Mouse (Mus musculus): ENCODE measurements around the gene Man1b1.

The Man1b1 gene

DNA sequence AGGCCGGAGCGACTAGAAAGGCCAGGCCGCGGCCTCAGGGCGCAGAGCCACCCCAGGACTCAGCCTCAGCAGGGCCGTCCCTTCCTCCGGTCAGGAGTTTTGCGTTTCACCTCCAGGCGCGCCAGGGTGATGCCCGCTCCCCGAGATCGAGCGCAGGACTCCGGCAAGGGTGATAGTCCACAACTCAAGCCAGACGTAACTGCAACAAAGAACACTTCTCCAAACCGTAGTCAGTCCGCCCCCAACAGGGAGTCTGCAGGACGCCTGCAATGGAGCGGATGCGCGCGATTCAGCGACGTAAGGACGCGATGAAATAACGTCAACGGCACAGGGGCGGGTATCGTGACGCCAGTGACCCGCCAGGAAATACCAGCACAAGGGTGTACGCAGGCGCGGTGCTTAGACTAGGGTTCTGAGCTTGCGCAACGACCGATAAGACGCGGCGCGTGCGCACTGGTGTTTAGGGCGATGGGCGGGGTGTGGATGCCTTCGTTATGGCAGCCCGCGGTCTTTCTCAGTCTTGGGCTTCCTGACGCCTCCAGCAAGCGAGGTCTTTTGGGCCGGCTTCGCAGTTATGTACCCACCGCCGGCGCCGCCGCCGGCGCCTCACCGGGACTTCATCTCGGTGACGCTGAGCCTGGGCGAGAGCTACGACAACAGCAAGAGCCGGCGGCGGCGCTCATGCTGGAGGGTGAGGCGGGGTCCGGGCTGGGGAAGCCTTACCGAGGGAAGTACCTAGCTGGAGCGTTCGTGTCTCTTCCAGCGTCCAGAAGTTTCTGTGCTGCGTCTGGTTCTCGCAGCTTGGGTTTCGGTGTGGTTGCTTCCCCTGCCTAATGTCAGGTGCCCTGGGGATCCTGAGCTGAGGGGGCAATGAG lies at the start of gene Man1b1:
Gene Man1b1, plus strand, starts transcription at position 53 of the 875 bp plus-strand sequence.
- peak; percentile 100 for DNase-seq (ENCODE audit: low read depth, low spot score)

GRCm38 (mm10) chr2:25285551-25285950 lies 46.6 kb upstream of the Man1b1 start:
- no peak for DNase-seq (ENCODE audit: low read depth, low spot score)

DNA sequence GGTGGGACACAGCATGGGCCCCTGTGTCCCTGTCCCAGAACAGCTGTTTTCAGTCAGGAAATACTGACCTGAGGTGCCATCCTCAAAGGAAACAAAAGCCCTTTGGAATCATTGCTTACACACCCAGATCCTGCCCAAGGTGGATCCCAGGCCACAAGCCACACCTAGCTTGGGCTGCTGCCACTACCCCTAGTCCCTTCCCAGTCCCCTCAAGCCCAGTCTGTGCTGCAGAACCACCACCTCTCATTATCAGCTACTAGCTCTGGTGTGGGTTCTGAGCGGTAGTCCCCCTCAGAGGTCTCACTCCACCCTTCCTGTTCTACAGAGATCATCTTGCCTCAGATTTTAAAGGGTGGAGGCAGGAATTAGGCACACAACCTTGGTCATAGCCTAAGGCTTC lies 45.8 kb upstream of the Man1b1 start:
- DNase-seq (ENCODE audit: low read depth, low spot score) = no peak

DNA sequence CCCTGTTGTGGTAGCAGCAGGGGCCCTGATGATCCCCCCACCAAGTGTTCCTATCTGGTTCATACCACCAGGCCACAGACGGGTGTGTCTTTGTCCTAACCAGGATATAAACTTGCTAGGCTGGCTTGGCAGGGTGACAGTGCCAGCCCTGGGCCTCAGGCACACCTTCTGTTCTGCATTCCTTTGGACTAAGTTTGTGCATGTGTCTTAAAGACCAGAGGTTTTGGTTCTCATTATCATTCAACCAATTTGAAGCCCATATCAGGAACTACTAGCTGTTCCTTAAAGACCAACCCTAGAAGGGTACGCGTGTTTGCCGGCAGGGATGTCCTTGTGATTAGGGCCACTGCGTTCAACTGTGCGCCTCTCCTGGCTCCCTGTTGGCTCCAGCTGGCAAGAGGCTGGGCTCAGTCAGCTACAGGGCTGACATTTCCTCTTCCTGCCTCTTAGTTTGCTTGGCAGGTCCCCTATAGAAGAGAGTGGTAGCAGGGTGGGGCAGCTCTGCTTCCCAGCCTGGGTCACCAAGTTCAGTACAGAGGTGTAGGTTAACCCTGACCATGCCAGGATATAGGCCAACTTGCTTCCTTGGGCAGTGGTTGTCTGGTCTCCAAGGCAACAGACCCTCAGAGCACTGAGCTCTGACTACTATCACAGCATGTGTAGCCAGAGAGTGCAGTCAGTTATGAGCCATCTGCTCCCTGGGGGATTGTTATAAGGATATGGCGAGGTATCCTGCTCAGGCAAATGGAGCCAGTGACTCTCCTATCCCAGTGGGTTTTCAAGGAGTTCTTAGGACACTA lies 45.1 kb upstream of the Man1b1 start:
- DNase-seq (ENCODE audit: low read depth, low spot score) = no peak

DNA sequence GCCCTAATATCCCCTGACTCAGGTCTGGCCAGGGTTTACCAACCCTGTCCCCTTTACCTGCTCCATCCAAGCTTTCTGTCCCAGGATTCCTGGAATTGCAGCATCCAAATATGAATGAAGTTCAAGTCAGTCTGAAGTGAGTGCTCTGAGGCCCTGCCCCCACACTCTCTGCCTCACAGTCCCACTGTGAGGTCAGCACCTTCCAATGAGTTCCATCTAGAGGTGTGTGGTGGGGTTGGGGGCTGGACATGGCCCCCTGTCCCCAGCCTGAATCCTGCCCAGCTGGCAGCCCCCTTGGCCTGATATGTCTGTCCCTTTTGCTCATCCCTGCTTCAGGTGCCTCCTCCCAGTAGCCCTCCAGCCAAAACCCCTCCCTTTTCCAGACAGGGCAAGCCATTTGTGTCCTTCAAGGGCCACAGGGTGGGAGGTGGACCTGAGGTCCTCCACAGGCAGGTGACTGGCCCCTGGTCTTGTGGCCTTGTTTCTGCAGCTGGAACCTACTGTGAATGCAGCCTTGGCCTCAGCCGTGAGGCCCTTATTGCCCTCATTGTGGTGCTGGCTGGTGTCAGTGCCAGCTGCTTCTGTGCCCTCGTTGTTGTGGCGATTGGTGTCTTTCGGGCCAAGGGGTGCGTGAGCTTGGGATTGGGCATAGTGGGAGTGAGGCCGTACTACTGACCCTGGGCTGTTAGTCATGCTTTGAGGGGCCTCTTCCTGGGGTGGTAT lies 44.0 kb upstream of the Man1b1 start, which contains the start of gene Tmem210:
Gene Tmem210, plus strand, starts transcription at position 219 of the 723 bp plus-strand sequence.
- no peak for DNase-seq (ENCODE audit: low read depth, low spot score)

DNA sequence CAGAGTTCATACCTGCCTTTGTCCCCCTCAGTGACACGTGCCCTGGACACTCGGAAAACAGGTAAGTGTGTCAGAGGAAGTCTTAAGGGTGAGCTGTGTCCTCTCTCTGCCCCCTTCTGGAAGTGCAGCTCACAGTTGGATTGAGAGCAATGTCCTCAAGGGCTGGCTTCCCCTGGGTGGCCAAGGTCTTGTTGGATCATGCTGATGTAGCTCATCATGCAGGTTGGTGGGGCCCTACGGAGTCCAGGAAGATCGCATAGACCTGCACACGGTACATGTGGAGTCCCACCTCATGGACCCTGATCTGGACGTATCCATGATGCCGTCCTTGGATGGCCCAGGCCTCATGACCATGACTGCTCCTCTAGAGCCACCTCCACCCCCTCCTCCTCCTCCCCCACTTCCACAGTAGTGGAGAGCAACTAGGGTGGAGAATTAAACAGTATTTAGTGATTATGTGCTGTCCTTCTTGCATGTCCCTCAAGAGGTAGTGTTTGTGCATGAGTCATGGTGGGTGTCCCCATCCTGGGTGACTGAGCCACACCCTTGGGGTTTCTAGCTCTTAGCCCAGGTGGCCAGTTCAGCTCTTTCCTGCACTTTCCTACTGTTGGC lies 43.3 kb upstream of the Man1b1 start:
- no peak for DNase-seq (ENCODE audit: low read depth, low spot score)

- no peak for DNase-seq (ENCODE audit: low read depth, low spot score)
These were observed 42.5 kb upstream of the Man1b1 start, which contains the start of gene Lrrc26 for GRCm38 (mm10) chr2:25289651-25290050. TSS of gene Lrrc26 (plus strand) at chr2:25289915.

DNA sequence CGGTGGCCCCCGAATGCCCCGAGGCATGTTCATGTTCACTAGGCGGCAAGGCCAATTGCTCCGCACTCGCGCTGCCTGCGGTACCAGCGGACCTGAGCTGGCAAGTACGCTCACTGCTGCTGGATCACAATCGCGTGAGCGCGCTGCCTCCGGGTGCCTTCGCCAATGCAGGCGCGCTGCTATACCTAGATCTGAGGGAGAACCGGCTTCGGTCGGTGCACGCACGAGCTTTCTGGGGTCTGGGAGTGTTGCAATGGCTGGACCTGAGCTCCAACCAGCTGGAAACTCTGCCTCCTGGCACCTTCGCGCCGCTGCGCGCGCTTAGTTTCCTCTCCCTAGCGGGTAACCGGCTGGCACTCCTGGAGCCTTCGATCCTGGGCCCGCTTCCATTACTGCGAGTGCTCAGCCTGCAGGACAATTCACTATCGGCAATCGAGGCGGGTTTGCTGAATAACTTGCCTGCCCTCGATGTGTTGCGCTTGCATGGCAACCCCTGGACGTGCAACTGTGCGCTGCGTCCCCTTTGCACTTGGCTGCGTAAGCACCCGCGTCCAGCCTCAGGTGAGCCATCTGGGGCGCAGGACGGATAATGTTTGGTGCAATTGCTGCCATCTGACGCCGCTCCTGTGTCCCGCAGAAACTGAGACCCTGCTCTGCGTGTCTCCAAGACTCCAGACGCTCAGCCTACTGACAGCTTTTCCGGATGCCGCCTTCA lies 41.9 kb upstream of the Man1b1 start:
- no peak for DNase-seq (ENCODE audit: low read depth, low spot score)

- no peak for DNase-seq (ENCODE audit: low read depth, low spot score)
These were observed 41.4 kb upstream of the Man1b1 start for GRCm38 (mm10) chr2:25290816-25291130.

GRCm38 (mm10) chr2:25291184-25292053 lies 40.7 kb upstream of the Man1b1 start:
- DNase-seq (ENCODE audit: low read depth, low spot score) = no peak

DNA sequence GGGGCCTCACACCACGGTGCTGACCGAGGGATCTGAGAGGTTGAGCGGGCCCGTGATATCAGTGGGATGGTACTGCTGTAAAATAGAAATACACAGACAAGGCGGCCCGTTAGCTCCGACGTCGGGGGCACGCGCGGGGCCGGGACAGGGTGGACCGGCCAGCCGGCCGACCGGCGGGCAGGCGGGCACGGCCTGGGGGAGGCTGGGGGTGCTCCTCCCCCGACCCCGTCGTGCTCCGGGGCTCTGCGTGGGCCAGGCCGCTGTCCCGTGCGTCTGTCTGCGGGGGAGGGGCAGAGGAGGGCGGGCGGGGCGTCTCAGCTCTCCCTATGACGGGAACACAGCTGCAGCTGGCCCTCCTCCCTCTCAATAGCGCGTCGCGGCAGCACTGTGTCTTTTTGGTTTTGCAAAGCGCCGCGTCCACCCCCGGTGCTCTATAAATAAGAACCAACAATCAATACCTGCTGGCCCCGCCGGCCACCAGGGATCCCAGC lies 40.0 kb upstream of the Man1b1 start:
- DNase-seq (ENCODE audit: low read depth, low spot score) = no peak

- peak; percentile 53 for DNase-seq (ENCODE audit: low read depth, low spot score)
These were observed 39.3 kb upstream of the Man1b1 start for GRCm38 (mm10) chr2:25292856-25293255.

- no peak for DNase-seq (ENCODE audit: low read depth, low spot score)
These were observed 38.4 kb upstream of the Man1b1 start for GRCm38 (mm10) chr2:25293706-25294105.

DNA sequence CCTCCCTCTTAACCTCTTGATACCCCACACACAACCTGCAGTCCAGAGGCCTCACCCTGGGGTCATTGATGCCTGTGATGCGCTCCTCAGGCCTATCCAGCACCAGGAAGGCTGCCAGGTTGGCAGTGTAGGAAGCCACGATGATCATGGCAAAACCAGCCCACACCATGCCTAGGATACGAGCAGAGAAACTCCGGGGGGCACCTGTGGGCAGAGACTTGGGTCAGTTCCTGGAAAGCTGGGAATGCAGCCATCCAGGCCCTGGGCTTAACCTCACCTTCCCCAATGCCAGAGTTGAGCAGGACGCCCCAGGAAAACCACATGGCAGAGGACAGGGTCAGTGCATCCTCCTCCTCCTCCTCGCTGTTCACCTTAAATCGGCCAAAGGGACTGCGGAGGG lies 35.0 kb upstream of the Man1b1 start:
- DNase-seq (ENCODE audit: low read depth, low spot score) = no peak

- DNase-seq (ENCODE audit: low read depth, low spot score) = no peak
These were observed 34.1 kb upstream of the Man1b1 start for GRCm38 (mm10) chr2:25298046-25298445.

- DNase-seq (ENCODE audit: low read depth, low spot score) = no peak
These were observed 28.7 kb upstream of the Man1b1 start for GRCm38 (mm10) chr2:25303452-25303851.

DNA sequence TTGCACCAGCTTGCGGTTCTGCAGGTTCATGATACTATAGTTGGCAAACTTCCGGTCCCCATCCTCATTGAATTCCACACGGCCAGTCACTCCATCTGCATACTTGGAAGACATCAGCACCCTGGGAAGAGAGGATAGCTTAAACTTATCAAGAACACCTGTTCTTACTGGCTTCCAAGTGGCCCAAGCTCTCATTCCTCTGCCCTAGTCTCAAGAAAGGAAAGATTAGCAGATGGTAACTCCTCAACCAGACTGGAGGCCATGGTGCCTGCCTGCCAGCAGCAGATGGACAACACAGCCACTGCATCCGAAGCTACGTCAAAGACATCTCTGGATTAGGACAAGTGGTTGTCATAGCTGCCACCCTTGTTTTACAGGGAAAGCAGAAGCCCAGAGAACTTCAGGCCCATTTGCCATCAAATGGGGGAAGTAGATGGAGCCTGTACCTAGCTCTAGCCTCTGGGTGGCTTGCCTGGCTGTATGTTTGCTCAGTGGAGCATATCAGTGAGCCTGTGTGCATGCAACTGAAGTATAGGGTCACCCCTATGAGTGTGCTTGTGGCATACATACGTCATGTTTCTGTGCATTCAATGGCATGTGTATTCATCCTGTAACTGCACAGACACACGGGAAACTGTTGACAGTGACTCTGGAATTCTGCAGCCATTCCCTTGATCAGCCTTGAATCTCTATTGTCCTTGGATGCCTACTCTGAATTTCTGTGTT lies 28.0 kb upstream of the Man1b1 start:
- no peak for DNase-seq (ENCODE audit: low read depth, low spot score)

DNA sequence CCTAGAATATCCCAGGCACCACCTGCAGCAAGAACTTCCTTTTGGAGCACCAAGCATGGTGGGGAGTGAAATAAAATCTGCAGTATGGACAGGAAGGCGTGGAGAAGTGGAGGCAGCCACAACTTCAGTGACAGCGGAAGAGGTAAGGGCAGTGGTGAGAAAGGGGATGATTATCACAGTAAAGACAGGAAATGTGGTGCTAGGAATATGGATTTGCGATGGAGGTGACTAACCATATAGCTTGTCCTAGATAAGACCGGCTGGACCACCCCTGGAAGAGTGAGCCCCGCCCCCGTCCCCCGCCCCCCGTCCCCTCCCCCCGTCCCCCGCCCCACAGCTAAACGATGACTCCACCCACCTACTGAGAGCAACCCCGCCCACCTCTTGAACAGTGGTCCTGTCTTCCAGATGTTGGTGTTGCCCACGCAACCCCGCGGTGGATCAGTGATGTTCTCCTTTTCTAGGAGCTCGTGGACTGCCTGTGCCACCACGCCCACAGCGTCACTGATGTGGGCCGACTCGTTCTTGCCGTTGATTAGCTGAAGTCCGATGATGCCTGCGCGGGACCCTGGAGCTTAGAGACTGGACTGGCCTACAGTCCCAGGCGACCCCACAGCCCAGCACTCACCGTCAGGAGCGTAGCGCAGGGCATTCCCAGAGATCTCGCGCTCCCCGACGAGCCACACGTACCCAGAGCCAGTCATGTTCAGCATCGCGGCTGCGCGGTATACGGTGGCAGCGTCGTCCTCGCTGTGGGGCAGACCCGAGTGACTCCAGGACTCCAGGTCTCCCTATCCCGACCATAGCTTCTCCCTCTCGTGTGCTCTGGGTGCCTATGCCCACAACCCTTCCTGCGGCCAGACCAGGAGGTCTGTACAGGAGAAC lies 27.2 kb upstream of the Man1b1 start:
- DNase-seq (ENCODE audit: low read depth, low spot score) = peak; percentile 32

Data from embryo, embryonic 11.5 days (tissue).